Mouse (Mus musculus) lung, adult 2 months (tissue): Measurements from ENCODE around the gene Hist1h2af.

Experiments
- CTCF ChIP-seq: fragments of 200-500 bp; IDR thresholded peaks from 2 replicates; pipeline ENCODE4 v1.5.1; 2011; ENCODE audit warnings: mild to moderate bottlenecking, low read length, control low read depth; ENCODE audit not compliant: insufficient read depth
- POLR2A ChIP-seq: fragments of 200-500 bp; IDR thresholded peaks from 2 replicates; pipeline ENCODE4 v1.6.1; 2011; ENCODE audit warnings: low read depth, mild to moderate bottlenecking, control low read depth, low read length, borderline replicate concordance; ENCODE audit errors: extremely low read depth

GRCm38 (mm10) chr13:23502031-23502567, 31.6 kb upstream of the Hist1h2af start:
- TF ChIP-seq POLR2A (no peak), CTCF (no peak)
